Mouse (Mus musculus) frontal cortex, postnatal 36 days (tissue): ENCODE results near the gene 4930447C04Rik.

ENCODE experiments used
- DNase-seq, 2 experiments: peaks; one replicate each; pipeline ENCODE4 v3.0.0; 2022; ENCODE audit warnings: low spot score in 2 of 2

Gene 4930447C04Rik

GRCm38 (mm10) chr12:72940071-72940821 is at the start of gene 4930447C04Rik:
Gene 4930447C04Rik, minus strand, starts transcription at chr12:72940774.
- peak in 1 of 2 experiments; percentile 1 for DNase-seq

GRCm38 (mm10) chr12:72983071-72983857 is 42.7 kb upstream of the 4930447C04Rik start:
- no peak for DNase-seq

GRCm38 (mm10) chr12:72982616-72983015 is 42.0 kb upstream of the 4930447C04Rik start:
- DNase-seq, result no peak

- no peak for DNase-seq
Measured at GRCm38 (mm10) chr12:72979236-72979635, 38.7 kb upstream of the 4930447C04Rik start.

- DNase-seq, result no peak
Measured at GRCm38 (mm10) chr12:72977851-72978250, 37.3 kb upstream of the 4930447C04Rik start.

- peak; percentile 54 to 75 for DNase-seq
Measured at GRCm38 (mm10) chr12:72976718-72977117, 36.1 kb upstream of the 4930447C04Rik start.

- no peak for DNase-seq
Measured at GRCm38 (mm10) chr12:72976172-72976571, 35.6 kb upstream of the 4930447C04Rik start.

- peak; percentile 27 to 69 for DNase-seq
Measured at GRCm38 (mm10) chr12:72973161-72973560, 32.6 kb upstream of the 4930447C04Rik start.

GRCm38 (mm10) chr12:72970620-72971019 is 30.0 kb upstream of the 4930447C04Rik start:
- DNase-seq, result no peak

GRCm38 (mm10) chr12:72967541-72967940 is 27.0 kb upstream of the 4930447C04Rik start:
- DNase-seq, result no peak

GRCm38 (mm10) chr12:72962761-72963160 is 22.2 kb upstream of the 4930447C04Rik start:
- no peak for DNase-seq

- DNase-seq, result no peak
Measured at GRCm38 (mm10) chr12:72958446-72958845, 17.9 kb upstream of the 4930447C04Rik start.

GRCm38 (mm10) chr12:72957829-72958424 is 17.4 kb upstream of the 4930447C04Rik start:
- no peak for DNase-seq

- DNase-seq, result no peak
Measured at GRCm38 (mm10) chr12:72954906-72955305, 14.3 kb upstream of the 4930447C04Rik start.

- DNase-seq, result no peak
Measured at GRCm38 (mm10) chr12:72953858-72954257, 13.3 kb upstream of the 4930447C04Rik start.

GRCm38 (mm10) chr12:72953089-72953488 is 12.5 kb upstream of the 4930447C04Rik start:
- DNase-seq, result no peak

GRCm38 (mm10) chr12:72947335-72947734 is 6.8 kb upstream of the 4930447C04Rik start:
- no peak for DNase-seq

GRCm38 (mm10) chr12:72946805-72947204 is 6.2 kb upstream of the 4930447C04Rik start:
- no peak for DNase-seq

- DNase-seq, result no peak
Measured at GRCm38 (mm10) chr12:72946064-72946395, 5.5 kb upstream of the 4930447C04Rik start.

GRCm38 (mm10) chr12:72945301-72946063 is 4.9 kb upstream of the 4930447C04Rik start:
- no peak for DNase-seq

- DNase-seq, result no peak
Measured at GRCm38 (mm10) chr12:72944411-72945225, 4.0 kb upstream of the 4930447C04Rik start.
